Mouse (Mus musculus) embryonic fibroblast, embryonic 13.5 days (primary cell): ENCODE data around the gene Dnmbp.

Experiments
- CTCF ChIP-seq: IDR thresholded peaks from 2 replicates; pipeline ENCODE4 v1.5.1; 2011; ENCODE audit warnings: mild to moderate bottlenecking, control low read depth, low read length, moderate library complexity, borderline replicate concordance; ENCODE audit not compliant: insufficient read depth
- POLR2A ChIP-seq: IDR thresholded peaks from 2 replicates; pipeline ENCODE4 v1.6.1; 2011; ENCODE audit warnings: low read depth, mild to moderate bottlenecking, control low read depth, low read length, moderate library complexity

DNA sequence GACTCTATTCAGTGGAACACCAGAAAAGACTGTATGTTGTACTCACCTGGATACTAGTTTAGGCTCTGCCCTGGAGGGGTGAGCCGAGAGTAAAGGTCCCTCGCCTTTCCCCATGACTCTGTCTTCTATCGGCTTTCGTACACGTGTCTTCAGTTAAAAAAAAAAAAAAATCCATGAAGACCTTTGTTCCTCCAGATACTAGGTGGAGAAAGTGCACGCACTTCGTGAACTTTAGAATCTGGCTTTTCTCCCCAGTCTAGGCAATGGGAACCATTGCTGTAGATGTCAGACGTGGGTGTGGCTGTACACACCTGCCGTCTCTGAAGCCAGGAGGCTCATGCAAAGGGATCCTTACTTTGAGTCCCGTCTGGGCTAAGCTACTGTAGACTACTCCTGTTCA lies 126.7 kb downstream of the Dnmbp start:
- TF ChIP-seq CTCF (no peak), POLR2A (no peak)
